Mouse (Mus musculus) v-Abl transformed pro-B cells (cell line): ENCODE data around the gene Zfp90.
"Not testable (repeated sequence)": the region's sequence is repeated elsewhere in the genome, so short reads cannot be mapped to it uniquely, and the experiment has no call there.

Source experiments
- in situ Hi-C, 2 experiments: fragments of 400-800 bp; cut with MboI; formaldehyde crosslinking; loops; one replicate each; pipeline ENCODE4 v1.15.1; 2025; ENCODE audit not compliant: unreplicated experiment in 2 of 2

The Zfp90 gene

DNA sequence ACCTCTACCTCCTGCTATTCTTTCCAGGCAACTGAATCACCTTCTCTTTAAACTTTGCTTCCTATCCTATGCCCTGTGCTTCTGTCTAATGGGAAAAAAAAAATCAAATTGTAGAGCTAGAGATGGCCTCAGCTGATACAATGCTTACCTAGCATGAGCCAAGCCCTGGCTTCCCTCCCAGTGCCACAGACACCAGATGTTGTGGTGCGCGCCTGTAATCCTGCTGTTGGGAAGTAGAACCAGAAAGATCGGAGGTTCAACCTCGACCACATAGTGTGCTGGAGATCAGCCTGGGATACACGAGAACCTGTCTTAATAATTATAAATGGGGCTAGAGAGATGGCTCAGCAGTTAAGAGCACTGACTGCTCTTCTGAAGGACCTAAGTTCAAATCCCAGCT is 2.6 kb downstream of the Zfp90 start:
- in situ Hi-C loops = loop anchor here (10.0 to 25.0 kb wide), 5 partner anchors 227 to 1170 kb away; partner anchors contain the start of genes Psmd7 (in 2 of the 2), Dpep3 (in 1 of the 2), Dus2 (in 1 of the 2) and Utp4 (in 1 of the 2)

DNA sequence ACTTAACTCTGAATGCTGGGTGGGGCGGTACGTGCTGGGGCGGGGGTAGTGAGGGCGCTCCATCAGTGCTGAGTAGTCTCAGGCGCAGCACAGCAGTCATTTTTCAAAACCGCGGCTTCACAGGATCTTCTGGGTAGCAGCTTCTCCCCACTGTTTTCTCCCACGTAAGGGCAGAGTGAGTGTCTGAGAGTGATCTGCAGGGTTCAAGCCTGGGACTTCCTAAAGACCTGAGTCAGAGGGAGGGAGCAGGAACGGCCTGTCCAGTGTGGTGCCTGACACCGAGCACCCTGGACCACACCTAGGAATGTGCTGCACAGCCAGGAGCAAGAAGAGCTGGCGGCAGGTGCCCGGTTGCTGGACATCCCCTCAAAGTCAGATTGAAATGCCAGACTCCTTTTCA is 16.0 kb downstream of the Zfp90 start:
- in situ Hi-C loops = no loop called here

DNA sequence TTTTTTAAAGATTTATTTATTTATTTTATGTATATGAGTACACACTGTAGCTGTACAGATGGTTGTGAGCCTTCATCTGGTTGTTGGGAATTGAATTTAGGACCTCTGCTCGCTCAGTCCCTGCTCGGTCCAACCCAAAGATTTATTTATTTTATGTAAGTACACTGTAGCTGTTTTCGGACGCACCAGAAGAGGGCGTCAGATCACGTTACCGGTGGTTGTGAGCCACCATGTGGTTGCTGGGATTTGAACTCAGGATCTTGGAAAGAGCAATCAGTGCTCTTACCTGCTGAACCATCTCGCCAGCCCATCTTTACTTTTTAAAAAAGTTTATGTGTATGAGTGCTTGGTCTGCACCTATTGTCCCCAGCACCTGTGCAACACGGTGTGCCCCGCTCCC is 16.8 kb downstream of the Zfp90 start:
- in situ Hi-C loops = not testable (repeated sequence)

DNA sequence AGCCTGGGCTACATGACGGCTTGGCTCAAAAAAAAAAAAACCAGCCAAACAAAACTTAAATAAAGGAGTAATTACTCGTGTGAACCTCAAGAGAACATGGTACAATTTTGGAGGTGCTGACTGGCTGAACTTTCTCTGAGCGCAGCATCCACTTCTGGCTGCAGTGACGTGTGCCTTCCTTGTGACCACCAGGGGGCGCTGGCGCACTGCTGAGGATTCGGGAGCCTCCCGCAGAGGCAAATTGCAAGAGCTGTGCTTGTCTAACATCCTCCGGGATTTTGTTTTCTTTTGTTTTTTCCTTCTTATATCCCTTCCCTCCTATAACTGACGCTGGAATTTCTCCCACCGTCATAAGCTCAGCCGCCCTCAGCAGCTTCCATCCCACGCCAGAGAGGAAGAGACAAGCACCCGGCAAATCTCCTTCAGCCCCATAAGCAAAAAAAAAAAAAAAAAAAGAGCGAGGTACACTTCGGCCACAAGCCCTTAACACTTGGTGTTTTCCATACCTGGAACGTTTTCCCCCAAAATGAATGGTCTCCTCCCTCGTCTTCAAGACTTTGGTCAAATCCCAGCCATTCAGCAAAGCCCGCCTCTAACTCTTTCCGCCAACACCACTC is 17.9 kb downstream of the Zfp90 start:
- in situ Hi-C loops = no loop called here

DNA sequence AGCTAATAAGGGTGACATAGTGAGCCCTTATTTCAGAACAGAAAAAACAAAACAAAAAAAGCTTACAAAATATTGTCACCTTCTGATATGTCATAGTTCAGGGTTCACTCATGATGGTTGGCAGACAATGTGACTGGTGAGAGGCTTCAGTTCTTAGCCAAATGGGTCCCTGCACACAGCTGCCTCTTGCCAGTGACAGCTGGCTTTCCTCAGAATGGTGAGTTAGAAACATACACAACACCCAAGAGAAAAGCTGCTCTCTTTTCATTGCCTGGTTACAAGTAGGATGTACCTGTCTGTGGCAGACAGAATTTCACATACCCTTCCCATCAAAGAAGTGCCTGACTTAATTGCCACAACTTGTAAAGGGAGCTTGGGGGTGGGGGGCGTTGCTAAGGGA is 18.5 kb downstream of the Zfp90 start:
- in situ Hi-C loops = no loop called here

DNA sequence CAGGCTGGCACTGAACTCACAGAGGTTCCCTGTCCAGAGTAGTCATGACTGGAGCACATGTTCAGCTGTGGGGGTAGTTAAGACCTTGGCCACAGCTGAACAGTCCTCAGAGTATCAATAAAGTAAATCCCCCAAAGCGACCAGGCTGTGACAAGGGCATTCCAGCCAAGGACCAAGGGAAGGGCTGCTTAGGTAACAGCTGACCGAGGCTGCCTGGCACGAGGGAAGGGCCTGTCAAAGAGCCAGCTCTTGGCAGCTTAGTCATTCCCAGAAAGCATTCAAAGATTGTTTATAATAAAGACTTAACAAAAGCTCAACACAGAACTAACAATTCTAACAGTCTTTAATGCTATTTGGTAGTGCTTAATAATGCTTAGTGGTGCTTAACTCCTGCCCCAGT is 22.7 kb downstream of the Zfp90 start:
- in situ Hi-C loops = no loop called here

DNA sequence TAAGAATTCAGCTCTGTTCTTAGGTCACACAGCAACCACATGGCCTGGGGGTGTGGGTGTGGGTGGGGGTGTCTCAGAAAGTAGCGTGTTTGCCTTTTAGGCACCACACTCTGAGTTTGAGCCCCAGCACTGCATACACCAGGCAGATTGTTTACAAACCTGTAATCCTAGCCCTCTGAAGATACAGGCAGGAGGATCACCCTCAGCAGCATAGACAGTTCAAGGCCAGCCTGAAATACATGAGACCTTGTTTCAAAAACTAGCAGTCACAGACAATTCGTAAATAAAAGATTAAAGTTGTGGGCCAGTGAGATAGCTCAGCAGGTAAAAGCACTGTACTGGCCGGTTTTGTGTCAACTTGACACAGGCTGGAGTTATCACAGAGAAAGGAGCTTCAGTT is 25.0 kb downstream of the Zfp90 start:
- in situ Hi-C loops = no loop called here

DNA sequence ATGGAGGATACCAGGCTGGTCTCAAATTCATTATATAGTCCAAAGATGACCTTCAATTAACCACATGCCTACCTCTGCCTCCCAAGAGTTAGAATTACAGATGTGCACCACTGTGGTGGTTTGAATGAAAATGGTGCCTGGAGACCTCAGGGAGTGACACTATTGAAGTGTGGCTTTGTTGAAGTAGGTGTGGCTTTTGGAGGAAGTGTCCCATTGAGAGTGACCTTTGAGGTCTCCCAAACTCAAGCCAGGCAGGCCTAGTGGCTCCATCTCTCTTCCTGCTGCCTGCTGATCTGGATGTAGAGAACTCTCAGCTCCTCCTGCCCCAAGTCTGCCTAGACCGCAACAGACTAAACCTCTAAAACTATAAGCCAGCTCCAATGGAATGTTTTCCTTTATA is 27.6 kb downstream of the Zfp90 start:
- in situ Hi-C loops = no loop called here

DNA sequence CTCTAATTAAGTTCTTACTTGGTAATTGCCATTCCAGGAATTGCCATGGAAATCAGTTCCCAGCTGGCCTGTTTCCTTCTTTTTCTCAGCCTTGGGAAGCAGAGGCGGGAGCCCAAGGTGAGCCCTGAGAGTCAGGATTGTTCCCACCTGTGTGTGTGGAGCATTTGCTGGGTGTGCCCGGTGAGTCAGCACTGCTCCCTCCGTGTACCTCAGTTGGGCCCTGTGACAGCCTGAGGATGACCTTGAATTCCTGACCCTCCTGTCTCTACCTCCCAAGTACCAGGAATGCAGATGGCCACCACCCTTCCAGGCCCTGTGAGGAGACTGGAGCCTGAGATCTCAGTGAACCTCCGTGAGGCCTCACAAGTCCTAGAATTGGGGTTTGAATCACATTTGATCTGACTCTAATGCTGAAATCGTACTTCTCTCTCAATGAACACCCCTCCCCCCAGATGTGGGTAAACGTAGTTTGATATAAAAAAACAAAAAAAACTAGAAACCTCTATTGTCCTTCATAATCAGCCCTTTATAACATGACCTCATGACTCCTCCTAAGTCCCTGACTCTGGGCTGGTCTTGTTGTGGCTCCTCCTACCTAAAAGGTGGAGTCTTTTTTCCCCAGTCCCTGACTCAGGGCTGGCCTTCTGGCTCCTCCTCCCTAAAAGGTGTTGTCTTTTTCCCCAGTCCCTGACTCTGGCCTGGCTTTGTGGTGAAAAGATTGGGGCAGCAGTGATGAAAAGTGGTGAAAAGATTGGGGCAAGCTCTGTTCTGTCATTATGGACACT is 36.4 kb downstream of the Zfp90 start:
- in situ Hi-C loops = no loop called here

DNA sequence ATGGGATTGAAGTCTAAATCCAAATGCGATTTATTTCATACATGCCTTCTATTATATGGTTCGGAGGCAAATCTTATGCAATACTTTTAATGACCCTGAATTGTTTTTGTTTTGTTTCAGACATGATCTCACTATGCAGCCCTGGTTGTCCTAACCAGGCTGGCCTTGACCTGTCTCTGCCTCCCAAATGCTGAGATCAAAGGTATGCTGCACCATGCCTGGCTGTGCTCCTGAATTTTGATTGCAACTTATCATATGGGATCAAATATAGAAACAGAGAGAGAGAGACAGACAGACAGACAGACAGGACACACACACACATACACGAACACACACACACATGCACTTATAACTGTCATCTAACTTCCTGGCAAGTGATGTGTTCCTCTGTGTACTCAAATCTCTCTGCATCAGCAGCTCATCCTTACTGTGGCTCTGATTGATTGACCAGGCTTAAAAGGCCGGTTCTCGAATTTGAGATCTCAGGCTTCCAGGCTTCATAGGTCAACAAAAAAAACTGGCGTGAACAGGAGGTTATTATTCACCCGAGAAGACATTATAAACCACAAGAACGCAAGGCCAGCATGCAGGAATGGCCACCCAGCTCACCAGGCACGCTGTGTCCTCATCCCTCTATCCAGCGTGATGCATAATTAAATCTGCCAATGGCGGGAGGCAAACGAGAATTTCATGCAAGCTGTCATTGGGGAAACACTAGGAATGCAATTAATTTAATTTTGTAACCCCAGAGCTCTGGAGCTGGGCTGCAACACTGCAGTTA is 37.8 kb downstream of the Zfp90 start:
- in situ Hi-C loops = no loop called here

DNA sequence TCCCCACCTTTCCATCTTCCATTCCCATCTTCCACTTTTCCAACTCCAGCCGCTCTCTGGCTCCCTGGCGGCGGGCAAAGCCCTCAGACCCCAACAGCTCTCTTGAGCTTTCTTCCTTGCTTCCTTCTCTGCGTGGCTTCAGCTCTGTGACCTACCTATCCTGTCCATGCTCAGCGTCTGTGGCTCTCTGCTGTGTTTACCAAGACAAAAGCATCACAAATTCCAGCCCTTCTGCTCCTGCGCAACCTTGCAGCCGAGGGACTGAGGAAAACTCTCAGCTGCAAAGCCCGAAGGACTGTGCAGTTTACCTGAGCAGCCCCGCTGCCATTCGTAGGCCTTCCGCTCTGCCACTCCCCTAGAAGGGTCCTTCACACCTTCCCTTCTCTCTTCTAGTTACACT is 38.9 kb downstream of the Zfp90 start:
- in situ Hi-C loops = no loop called here

DNA sequence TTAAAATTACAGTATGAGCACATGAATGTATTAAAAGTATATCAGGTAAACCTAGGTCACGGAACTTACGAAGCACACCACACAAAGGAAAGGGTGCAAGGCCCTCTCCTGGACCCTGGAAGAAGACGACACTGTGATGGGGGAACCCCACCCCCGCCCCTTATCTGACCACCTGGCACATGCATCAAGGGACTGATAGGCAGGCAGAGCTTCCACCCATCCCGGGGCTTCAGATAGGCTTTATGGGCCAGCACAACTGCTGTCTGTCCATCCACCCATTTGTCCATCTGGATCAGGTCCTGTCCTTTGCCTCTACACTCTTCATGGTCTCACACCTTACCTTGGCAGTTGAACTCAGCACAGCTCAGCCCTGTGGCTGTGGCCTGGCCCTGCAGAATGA is 47.0 kb downstream of the Zfp90 start:
- in situ Hi-C loops = no loop called here

DNA sequence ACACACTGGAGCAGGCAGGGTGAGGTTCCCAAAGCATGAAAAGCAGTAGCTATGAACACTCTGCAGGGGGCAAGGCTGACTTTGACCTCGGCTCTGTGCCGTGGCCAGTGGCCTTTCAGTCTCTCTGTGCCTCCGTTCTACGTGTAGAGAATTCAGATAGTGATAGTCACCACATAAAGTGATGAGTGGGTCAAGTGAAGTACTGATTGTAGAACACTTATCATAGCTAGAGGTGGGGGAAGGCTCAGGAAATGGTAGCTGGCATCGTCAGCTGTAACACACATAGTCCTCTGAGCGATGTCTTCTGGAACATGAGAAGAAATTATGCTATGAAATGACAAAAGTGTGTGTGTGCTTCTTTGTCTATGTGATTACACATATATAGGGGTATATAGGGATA is 48.7 kb downstream of the Zfp90 start:
- in situ Hi-C loops = no loop called here

DNA sequence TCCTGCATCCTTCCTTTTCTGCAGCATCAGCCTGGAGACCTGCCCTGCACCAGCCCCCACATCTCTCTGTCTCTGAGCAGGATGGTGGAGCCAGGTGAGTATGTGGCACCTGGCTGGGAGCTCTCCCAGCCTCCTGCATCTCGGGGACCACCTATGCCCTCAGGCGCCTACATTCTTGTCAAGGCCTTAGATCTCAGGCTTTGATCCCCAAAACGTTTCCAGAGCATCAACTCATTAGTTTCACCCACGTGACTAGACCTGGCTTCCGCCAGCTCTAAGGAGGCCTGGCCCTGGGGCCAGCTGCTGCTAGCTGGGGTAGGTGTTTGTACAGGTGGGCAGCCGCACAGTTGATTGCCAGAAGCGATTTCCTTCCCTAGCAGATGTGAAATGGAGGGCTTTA is 54.4 kb downstream of the Zfp90 start:
- in situ Hi-C loops = no loop called here

DNA sequence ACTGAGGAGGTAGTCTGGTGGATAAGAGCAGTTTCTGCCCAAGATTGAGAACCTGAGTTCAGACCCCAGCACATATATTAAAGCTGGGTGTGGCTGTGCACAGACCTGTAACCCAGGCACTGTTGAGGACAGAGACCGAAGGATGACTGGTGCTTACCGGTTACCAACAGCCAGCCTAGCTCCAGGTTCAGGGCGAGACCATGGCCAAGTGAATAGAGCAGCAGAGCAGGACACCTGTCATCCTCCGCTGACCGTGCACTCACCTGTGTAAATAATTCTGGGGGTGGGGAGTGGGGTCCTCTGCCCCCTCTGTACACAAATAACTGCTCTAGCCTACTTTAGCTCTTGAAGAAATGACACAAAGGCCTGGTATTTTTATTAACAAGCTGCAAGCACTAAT is 58.9 kb downstream of the Zfp90 start:
- in situ Hi-C loops = no loop called here
